Mouse (Mus musculus) MEL (cell line): ENCODE data around the gene Phgdh. TPM values are rescaled to one million over a fixed set of nuclear protein-coding genes. Genes with fewer than 3 reads are reported as not detected.

ENCODE experiments used
- DNase-seq: peaks from one replicate; pipeline ENCODE4 v3.0.0; 2011; ENCODE audit warnings: low read depth, low spot score
- H3K27ac ChIP-seq: 2 replicates; pipeline ENCODE4 v1.5.1; 2012; ENCODE audit warnings: low read depth, mild to moderate bottlenecking, control low read depth, low read length, moderate library complexity; ENCODE audit not compliant: control insufficient read depth
- H3K27me3 ChIP-seq, 2 experiments: fragments of 150-350 bp in 1 of 2; sonication (generic) in 1 of 2; 2 replicates each; pipeline ENCODE4 v1.6.1; 2012; ENCODE audit warnings: low read length in 2 of 2, mild to moderate bottlenecking in 2 of 2, improper control_type of control experiment in 1 of 2, moderate library complexity in 1 of 2; ENCODE audit not compliant: insufficient read depth in 2 of 2, control insufficient read depth in 1 of 2
- H3K36me3 ChIP-seq, 2 experiments: 2 replicates each; pipeline ENCODE4 v1.6.1; 2012 to 2014; ENCODE audit warnings: low read length in 2 of 2, improper control_type of control experiment in 1 of 2, inconsistent platforms in 1 of 2, mild to moderate bottlenecking in 1 of 2; ENCODE audit not compliant: insufficient read depth in 2 of 2, control insufficient read depth in 1 of 2
- H3K4me1 ChIP-seq, 2 experiments: fragments of 150-350 bp in 1 of 2; sonication (generic) in 1 of 2; 2 replicates each; pipeline ENCODE4 v1.6.1; 2012; ENCODE audit warnings: low read length in 2 of 2, improper control_type of control experiment in 1 of 2, mild to moderate bottlenecking in 1 of 2; ENCODE audit not compliant: insufficient read depth in 2 of 2, control insufficient read depth in 1 of 2
- H3K4me3 ChIP-seq, 2 experiments: fragments of 150-350 bp in 1 of 2; sonication (generic) in 1 of 2; 2 replicates each; pipeline ENCODE4 v1.5.1; 2012; ENCODE audit warnings: low read depth in 2 of 2, low read length in 2 of 2, mild to moderate bottlenecking in 2 of 2, moderate library complexity in 2 of 2, control low read depth in 1 of 2, improper control_type of control experiment in 1 of 2; ENCODE audit not compliant: control insufficient read depth in 1 of 2, insufficient read depth in 1 of 2
- H3K79me2 ChIP-seq: 2 replicates; pipeline ENCODE4 v1.6.1; 2012; ENCODE audit warnings: mild to moderate bottlenecking, low read length, moderate library complexity; ENCODE audit not compliant: control insufficient read depth, poor library complexity, insufficient read depth
- H3K9ac ChIP-seq: 2 replicates; pipeline ENCODE4 v1.6.1; 2012; ENCODE audit warnings: low read depth, mild to moderate bottlenecking, control low read depth, low read length, moderate library complexity; ENCODE audit not compliant: control insufficient read depth, poor library complexity, severe bottlenecking
- H3K9me3 ChIP-seq: fragments of 150-350 bp; sonication (generic); replicated peaks from 2 replicates; pipeline ENCODE4 v1.6.1; 2012; ENCODE audit warnings: mild to moderate bottlenecking, low read length, improper control_type of control experiment, moderate library complexity; ENCODE audit not compliant: insufficient read depth
- BHLHE40 ChIP-seq: IDR thresholded peaks from 2 replicates; pipeline ENCODE4 v1.6.1; 2012; ENCODE audit warnings: low read depth, mild to moderate bottlenecking, inconsistent platforms, low read length, improper control_type of control experiment, borderline replicate concordance
- CTCF ChIP-seq, 3 experiments: IDR thresholded peaks in 2 of 3; conservative IDR thresholded peaks in 1 of 3; 2 replicates each; pipeline ENCODE4 v1.5.1; 2011 to 2012; ENCODE audit warnings: low read length in 3 of 3, low read depth in 2 of 3, mild to moderate bottlenecking in 2 of 3, improper control_type of control experiment in 1 of 3, inconsistent platforms in 1 of 3, mixed read lengths in 1 of 3, moderate library complexity in 1 of 3; ENCODE audit not compliant: control insufficient read depth in 1 of 3, insufficient read depth in 1 of 3, poor library complexity in 1 of 3, severe bottlenecking in 1 of 3
- E2F4 ChIP-seq: IDR thresholded peaks from 2 replicates; pipeline ENCODE4 v1.6.1; 2011; ENCODE audit warnings: low read depth, low read length, improper control_type of control experiment, borderline replicate concordance
- GABPA ChIP-seq: IDR thresholded peaks from 2 replicates; pipeline ENCODE4 v1.6.1; 2012; ENCODE audit warnings: low read depth, mild to moderate bottlenecking, inconsistent platforms, low read length, improper control_type of control experiment, moderate library complexity
- GATA1 ChIP-seq: IDR thresholded peaks from 2 replicates; pipeline ENCODE4 v1.6.1; 2011; ENCODE audit warnings: low read depth, low read length, improper control_type of control experiment
- JUND ChIP-seq: IDR thresholded peaks from 2 replicates; pipeline ENCODE4 v1.6.1; 2011; ENCODE audit warnings: low read depth, mild to moderate bottlenecking, improper control_type of control experiment, low read length
- MAX ChIP-seq: IDR thresholded peaks from 2 replicates; pipeline ENCODE4 v1.6.1; 2011; ENCODE audit warnings: low read length, improper control_type of control experiment
- MAZ ChIP-seq: IDR thresholded peaks from 2 replicates; pipeline ENCODE4 v1.6.1; 2012; ENCODE audit warnings: low read depth, mild to moderate bottlenecking, inconsistent platforms, low read length, improper control_type of control experiment
- MXI1 ChIP-seq: IDR thresholded peaks from 2 replicates; pipeline ENCODE4 v1.6.1; 2011; ENCODE audit warnings: mild to moderate bottlenecking, low read depth, low read length, improper control_type of control experiment
- MYC ChIP-seq: IDR thresholded peaks from 2 replicates; pipeline ENCODE4 v1.6.1; 2011; ENCODE audit warnings: low read depth, mild to moderate bottlenecking, low read length, improper control_type of control experiment, moderate library complexity
- NELFE ChIP-seq: IDR thresholded peaks from 2 replicates; pipeline ENCODE4 v1.6.1; 2011; ENCODE audit warnings: low read depth, low read length, improper control_type of control experiment
- RAD21 ChIP-seq: IDR thresholded peaks from 2 replicates; pipeline ENCODE4 v1.6.1; 2011; ENCODE audit warnings: mild to moderate bottlenecking, low read depth, low read length, improper control_type of control experiment
- SIN3A ChIP-seq: IDR thresholded peaks from 2 replicates; pipeline ENCODE4 v1.6.1; 2012; ENCODE audit warnings: low read length, improper control_type of control experiment, inconsistent platforms
- SMC3 ChIP-seq: IDR thresholded peaks from 2 replicates; pipeline ENCODE4 v1.6.1; 2011; ENCODE audit warnings: low read depth, low read length, improper control_type of control experiment
- USF1 ChIP-seq: IDR thresholded peaks from 2 replicates; pipeline ENCODE4 v1.6.1; 2014; ENCODE audit warnings: low read depth, mild to moderate bottlenecking, inconsistent platforms, low read length, improper control_type of control experiment, moderate library complexity
- USF2 ChIP-seq, 2 experiments: IDR thresholded peaks; 2 replicates each; pipeline ENCODE4 v1.6.1; 2011 to 2012; ENCODE audit warnings: improper control_type of control experiment in 2 of 2, low read length in 2 of 2, borderline replicate concordance in 1 of 2, inconsistent platforms in 1 of 2, low read depth in 1 of 2, mild to moderate bottlenecking in 1 of 2; ENCODE audit not compliant: insufficient read depth in 1 of 2
- ZNF384 ChIP-seq: IDR thresholded peaks from 2 replicates; pipeline ENCODE4 v1.6.1; 2012; ENCODE audit warnings: low read depth, mild to moderate bottlenecking, inconsistent platforms, low read length, improper control_type of control experiment
- polyA plus RNA-seq, 2 experiments: library from polyadenylated mRNA; stranded (reverse) in 1 of 2; unstranded in 1 of 2; fragments of >175 nt in 1 of 2; fragments of >200 nt in 1 of 2; gene quantifications; 2 replicates each; pipeline versions ENCODE4 v1.2.1 to v1.2.4; 2012; ENCODE audit warnings: low replicate concordance in 2 of 2, low read depth in 1 of 2; ENCODE audit not compliant: insufficient read length in 2 of 2, insufficient read depth in 1 of 2, missing spikeins in 1 of 2
- total RNA-seq: library from RNA; depleted of rRNA; stranded (reverse); fragments of 300-350 nt; gene quantifications from 2 replicates; pipeline ENCODE4 v1.2.3, GENCODE M21; 2012

Phgdh gene
- total and polyA plus RNA-seq, 3 experiments, result 247 to 303 TPM; not detected in 1

GRCm38 (mm10) chr3:98356632-98357370, 17.0 kb upstream of the Phgdh start:
- no peak overlapping the region for H3K4me3 ChIP-seq
- peaks cover 0 to 8% of the 10 kb centered on the region in 2 experiments; a peak in 1 of 4 replicates for H3K4me1 ChIP-seq
- peaks cover 0 to 3% of the 10 kb centered on the region in 2 experiments; a peak in 3 of 4 replicates for H3K27me3 ChIP-seq
- H3K79me2 ChIP-seq, result no peaks in the 10 kb centered on the region
- H3K9ac ChIP-seq, result no peak overlapping the region
- TF ChIP-seq RAD21 (no peak), USF2 (IDR thresholded peaks at IDR 0.05; ENCODE audit: borderline replicate concordance in 1 of 2, insufficient read depth in 1 of 2, low read depth in 1 of 2, low read length in 2 of 2) (0 out of 4 replicates have a peak, but pooled peaks of 1 of the 2 experiments have one; percentile 15), GATA1 (0 out of 2 replicates have a peak, but pooled peaks have one; percentile 4), MAX (0 out of 2 replicates have a peak, but pooled peaks have one; percentile 39), MYC (0 out of 2 replicates have a peak, but pooled peaks have one; percentile 46), USF1 (peak; percentile 69)
- no peak overlapping the region for H3K27ac ChIP-seq
- peaks cover 0 to 2% of the 10 kb centered on the region in 2 experiments; a peak in 1 of 4 replicates for H3K36me3 ChIP-seq
- H3K9me3 ChIP-seq, result no peaks in the 10 kb centered on the region
- peak; percentile 34 for DNase-seq

- no peaks in the 10 kb centered on the region for H3K79me2 ChIP-seq
- no peak overlapping the region for H3K9ac ChIP-seq
- no peak for DNase-seq
- H3K4me1 ChIP-seq, result peaks cover 0 to 8% of the 10 kb centered on the region in 2 experiments; a peak in 1 of 4 replicates
- no peak overlapping the region for H3K27ac ChIP-seq
- TF ChIP-seq GABPA, result no peak
- TF ChIP-seq JUND, result no peak
- TF ChIP-seq SIN3A, result no peak
- no peak for TF ChIP-seq MYC
- TF ChIP-seq, all 39 proteins: peak for 0
- peaks cover 0 to 2% of the 10 kb centered on the region in 2 experiments; a peak in 1 of 4 replicates for H3K36me3 ChIP-seq
- H3K27me3 ChIP-seq, result peaks cover 0 to 2% of the 10 kb centered on the region in 2 experiments; a peak in 3 of 4 replicates
- no peaks in the 10 kb centered on the region for H3K9me3 ChIP-seq
- H3K4me3 ChIP-seq, result no peak overlapping the region
These were observed 16.2 kb upstream of the Phgdh start for GRCm38 (mm10) chr3:98356026-98356365.

GRCm38 (mm10) chr3:98355344-98356025, 15.7 kb upstream of the Phgdh start:
- no peak overlapping the region for H3K4me3 ChIP-seq
- no peak overlapping the region for H3K9ac ChIP-seq
- no peaks in the 10 kb centered on the region; a peak in 2 of 4 replicates for H3K27me3 ChIP-seq
- H3K27ac ChIP-seq, result no peak overlapping the region
- peaks cover 0 to 8% of the 10 kb centered on the region in 2 experiments; a peak in 1 of 4 replicates for H3K4me1 ChIP-seq
- TF ChIP-seq E2F4 (no peak), BHLHE40 (no peak), CTCF (IDR thresholded peaks at IDR 0.05 in 2 of 3, conservative IDR thresholded peaks at IDR 0.05 in 1 of 3; ENCODE audit: control insufficient read depth in 1 of 3, insufficient read depth in 1 of 3, low read depth in 2 of 3, low read length in 3 of 3, poor library complexity in 1 of 3, severe bottlenecking in 1 of 3) (peak in 1 of 3 experiments; percentile 9; a peak in 1 of 6 replicates), MXI1 (no peak), ZNF384 (no peak), SMC3 (no peak), MAZ (no peak), NELFE (no peak)
- H3K9me3 ChIP-seq, result no peaks in the 10 kb centered on the region
- no peak for DNase-seq
- no peaks in the 10 kb centered on the region for H3K79me2 ChIP-seq
- H3K36me3 ChIP-seq, result peaks cover 0 to 2% of the 10 kb centered on the region in 2 experiments; a peak in 1 of 4 replicates
